Mouse (Mus musculus) limb, embryonic 10.5 days (tissue): ENCODE results near the gene Hapln2. TPM values are rescaled to one million over a fixed set of nuclear protein-coding genes. Genes with fewer than 3 reads are reported as not detected.

Source experiments
- DNase-seq: peaks from one replicate; pipeline ENCODE4 v3.0.0-alpha.2; 2017; ENCODE audit warnings: low spot score
- H3K27ac ChIP-seq: fragments of 300-500 bp; sonication (generic); 2 replicates; pipeline ENCODE4 v1.5.1; 2016; ENCODE audit warnings: mild to moderate bottlenecking
- H3K27me3 ChIP-seq: fragments of 300-500 bp; sonication (generic); 2 replicates; pipeline ENCODE4 v1.6.1; 2016; ENCODE audit warnings: low read depth, mild to moderate bottlenecking; ENCODE audit not compliant: poor library complexity, severe bottlenecking
- H3K36me3 ChIP-seq: fragments of 300-500 bp; sonication (generic); 2 replicates; pipeline ENCODE4 v1.6.1; 2016; ENCODE audit warnings: mild to moderate bottlenecking, moderate library complexity
- H3K4me1 ChIP-seq: fragments of 300-500 bp; sonication (generic); 2 replicates; pipeline ENCODE4 v1.6.1; 2016
- H3K4me3 ChIP-seq: fragments of 300-500 bp; sonication (generic); 2 replicates; pipeline ENCODE4 v1.5.1; 2016; ENCODE audit warnings: mild to moderate bottlenecking, moderate library complexity
- H3K9me3 ChIP-seq: fragments of 300-500 bp; sonication (generic); replicated peaks from 2 replicates; pipeline ENCODE4 v1.6.1; 2016; ENCODE audit warnings: mild to moderate bottlenecking
- WGBS: fragments of 180-500 bp; shearing (Covaris S2); methylation state at CpG from one replicate; pipeline ENCODE4 v1.1.7; 2016; 5-methylcytosine and 5-hydroxymethylcytosine counted together
- polyA plus RNA-seq: library from polyadenylated mRNA; unstranded; fragments of >200 nt; fragmentation: Nextera tagmentation; extraction: Ambion mirVana; gene quantifications from 2 replicates; pipeline ENCODE4 v1.2.1, GENCODE M21; 2016

The Hapln2 gene
- polyA plus RNA-seq, 1 experiment from 2014 or later, result not detected

DNA sequence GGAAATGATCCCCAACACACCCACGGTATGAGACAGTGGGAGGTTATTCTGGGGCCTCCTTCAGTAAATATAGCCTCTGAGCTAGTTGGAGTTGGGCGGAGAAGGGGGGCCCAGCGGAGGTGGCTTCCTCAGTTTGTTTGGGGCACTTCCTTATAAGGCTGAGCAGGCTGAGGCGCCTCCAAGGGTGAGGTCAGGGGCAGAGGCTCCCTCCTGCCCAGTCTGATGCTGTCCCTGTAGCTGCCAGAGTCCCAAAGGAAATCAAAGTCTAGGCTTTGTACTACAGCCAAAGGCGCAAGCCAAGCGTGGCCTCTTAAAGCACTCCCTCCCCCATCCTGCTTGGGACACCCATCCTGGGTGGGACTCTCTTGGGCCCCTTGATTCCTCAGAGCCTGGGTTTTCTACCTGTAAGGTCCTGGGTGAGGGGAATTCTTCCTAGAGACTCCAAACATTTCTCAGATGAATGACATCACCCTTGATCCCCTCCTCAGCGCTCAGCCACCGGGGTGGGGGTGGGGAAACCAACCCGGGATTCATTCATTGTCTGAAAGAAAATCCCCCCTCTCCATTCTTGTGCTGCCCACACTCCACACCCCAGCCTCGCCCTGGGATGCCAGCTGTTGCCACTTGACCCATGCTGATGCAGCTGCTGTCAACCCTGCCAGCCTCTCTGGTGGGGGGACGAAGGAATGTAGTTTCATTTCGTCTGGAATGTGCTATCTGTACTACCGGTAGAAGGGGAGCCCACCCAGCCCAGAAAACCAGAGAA lies 44.4 kb downstream of the Hapln2 start:
- peak overlapping the region; percentile 28; the same call in 1 of the 2 replicates for H3K4me3 ChIP-seq
- H3K36me3 ChIP-seq, result peaks cover 4% of the 10 kb centered on the region; the same call in 1 of the 2 replicates
- 6% methylated on average over 13 of the region's 13 CpGs for WGBS
- peak overlapping the region; percentile 80 for H3K27ac ChIP-seq
- no peaks in the 10 kb centered on the region for H3K9me3 ChIP-seq
- no peak for DNase-seq
- H3K4me1 ChIP-seq, result peaks cover 74% of the 10 kb centered on the region
- H3K27me3 ChIP-seq, result peaks cover 24% of the 10 kb centered on the region

GRCm38 (mm10) chr3:87981894-87982835 lies 45.2 kb downstream of the Hapln2 start:
- Histone ChIP-seq H3K36me3 (peaks cover 4% of the 10 kb centered on the region; the same call in 1 of the 2 replicates), H3K9me3 (no peaks in the 10 kb centered on the region), H3K4me3 (no peak overlapping the region), H3K27ac (peak overlapping the region; percentile 80), H3K27me3 (peaks cover 22% of the 10 kb centered on the region), H3K4me1 (peaks cover 66% of the 10 kb centered on the region)
- 43% methylated on average over 12 of the region's 12 CpGs for WGBS
- DNase-seq, result no peak

- WGBS, result 87% methylated on average over 6 of the region's 6 CpGs
- peaks cover 57% of the 10 kb centered on the region for H3K4me1 ChIP-seq
- no peak for DNase-seq
- no peaks in the 10 kb centered on the region for H3K9me3 ChIP-seq
- H3K36me3 ChIP-seq, result peaks cover 11% of the 10 kb centered on the region
- H3K27me3 ChIP-seq, result peaks cover 20% of the 10 kb centered on the region
- peak overlapping the region; percentile 80; the same call in 1 of the 2 replicates for H3K27ac ChIP-seq
- H3K4me3 ChIP-seq, result no peak overlapping the region
These were observed 46.1 kb downstream of the Hapln2 start for GRCm38 (mm10) chr3:87981214-87981760.

- H3K27ac ChIP-seq, result no peak overlapping the region
- DNase-seq, result no peak
- H3K4me3 ChIP-seq, result no peak overlapping the region
- peaks cover 15% of the 10 kb centered on the region for H3K36me3 ChIP-seq
- peaks cover 14% of the 10 kb centered on the region for H3K27me3 ChIP-seq
- 59% methylated on average over 5 of the region's 5 CpGs for WGBS
- no peaks in the 10 kb centered on the region for H3K9me3 ChIP-seq
- H3K4me1 ChIP-seq, result peaks cover 51% of the 10 kb centered on the region
These were observed 46.7 kb downstream of the Hapln2 start for GRCm38 (mm10) chr3:87980728-87981127.

- H3K9me3 ChIP-seq, result no peaks in the 10 kb centered on the region
- H3K4me3 ChIP-seq, result no peak overlapping the region
- H3K36me3 ChIP-seq, result peaks cover 20% of the 10 kb centered on the region
- H3K27ac ChIP-seq, result no peak overlapping the region
- peaks cover 8% of the 10 kb centered on the region; the same call in 1 of the 2 replicates for H3K27me3 ChIP-seq
- H3K4me1 ChIP-seq, result peaks cover 46% of the 10 kb centered on the region
- DNase-seq, result no peak
- WGBS, result 46% methylated on average over 3 of the region's 3 CpGs
These were observed 47.3 kb downstream of the Hapln2 start for GRCm38 (mm10) chr3:87980085-87980484.

DNA sequence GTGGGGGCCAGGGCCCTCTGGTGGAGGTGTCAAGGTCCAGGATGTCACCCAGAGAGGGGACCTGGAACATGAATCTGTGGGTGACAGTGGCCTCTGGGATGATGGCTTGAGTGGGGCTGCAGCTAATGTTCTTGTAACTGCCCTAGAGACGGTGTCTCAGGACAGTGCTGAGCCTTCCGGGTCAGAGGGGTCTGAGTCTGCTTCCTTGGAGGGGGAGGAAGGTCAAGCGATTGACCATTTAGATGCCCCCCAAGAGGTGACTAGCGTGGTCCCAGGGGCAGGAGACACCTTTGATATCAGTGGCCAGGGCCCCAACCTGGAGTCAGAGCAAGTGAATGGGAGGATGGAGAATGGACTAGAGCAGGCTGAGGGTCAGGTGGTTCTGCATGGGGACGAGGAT lies 47.9 kb downstream of the Hapln2 start:
- peaks cover 20% of the 10 kb centered on the region for H3K36me3 ChIP-seq
- H3K9me3 ChIP-seq, result no peaks in the 10 kb centered on the region
- DNase-seq, result no peak
- 0 out of 2 replicates have a peak, but pooled peaks cover 7% of the 10 kb centered on the region for H3K27me3 ChIP-seq
- 85% methylated on average over 5 of the region's 5 CpGs for WGBS
- H3K4me1 ChIP-seq, result peaks cover 48% of the 10 kb centered on the region
- H3K27ac ChIP-seq, result no peak overlapping the region
- no peak overlapping the region for H3K4me3 ChIP-seq

- Histone ChIP-seq H3K27ac (peak overlapping the region; percentile 53), H3K9me3 (no peaks in the 10 kb centered on the region), H3K4me3 (peak overlapping the region; percentile 21), H3K4me1 (peaks cover 48% of the 10 kb centered on the region), H3K27me3 (peaks cover 40% of the 10 kb centered on the region), H3K36me3 (peaks cover 20% of the 10 kb centered on the region)
- 16% methylated on average over 12 of the region's 12 CpGs for WGBS
- DNase-seq, result no peak
These were observed 52.9 kb downstream of the Hapln2 start for GRCm38 (mm10) chr3:87974381-87974987.

DNA sequence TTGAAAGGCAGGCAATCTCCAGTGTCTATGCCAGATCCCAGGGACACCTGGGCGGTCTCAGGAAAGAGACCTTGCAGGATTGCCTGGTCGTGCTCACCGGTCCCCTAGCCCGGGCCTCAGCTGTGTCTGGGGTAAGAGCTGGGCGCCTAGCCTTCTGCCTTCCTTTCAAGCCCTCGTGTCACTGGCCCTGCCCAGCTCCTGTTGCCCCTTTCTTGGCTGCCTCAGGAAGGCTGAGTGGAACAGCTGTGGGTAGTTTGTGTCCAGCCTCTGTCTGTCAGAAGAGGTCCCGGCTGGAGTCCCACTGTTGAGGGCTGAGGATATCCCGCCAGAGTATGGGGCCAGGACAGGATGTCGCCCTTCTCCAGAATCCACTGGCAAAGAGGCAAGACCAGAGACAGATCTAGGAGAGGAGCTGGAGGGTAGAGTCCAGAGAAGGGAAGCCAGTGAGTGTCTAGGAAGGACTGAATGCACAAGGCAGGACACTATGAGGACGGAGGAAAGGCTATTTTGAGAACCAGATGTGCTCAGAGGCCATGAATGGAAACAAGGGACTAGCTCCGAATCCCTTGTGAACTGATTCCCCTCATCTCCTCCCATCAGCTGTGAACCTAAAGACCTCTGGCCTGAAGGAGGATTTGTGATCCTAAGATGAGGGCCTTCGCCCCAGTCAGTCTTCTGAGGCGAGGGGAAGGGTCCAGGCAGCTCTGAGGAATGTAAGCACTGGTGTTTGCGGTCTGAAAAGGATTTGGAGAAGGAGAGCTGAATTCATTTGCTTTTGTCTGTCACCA lies 53.6 kb downstream of the Hapln2 start:
- 27% methylated on average over 14 of the region's 14 CpGs for WGBS
- Histone ChIP-seq H3K27ac (peak overlapping the region; percentile 53), H3K9me3 (no peaks in the 10 kb centered on the region), H3K27me3 (peaks cover 40% of the 10 kb centered on the region), H3K36me3 (peaks cover 20% of the 10 kb centered on the region), H3K4me1 (peaks cover 48% of the 10 kb centered on the region), H3K4me3 (peak overlapping the region; percentile 21)
- DNase-seq, result no peak

GRCm38 (mm10) chr3:87972776-87973175 lies 54.6 kb downstream of the Hapln2 start:
- DNase-seq, result no peak
- H3K9me3 ChIP-seq, result no peaks in the 10 kb centered on the region
- 25% methylated on average over 5 of the region's 5 CpGs for WGBS
- H3K4me1 ChIP-seq, result peaks cover 48% of the 10 kb centered on the region
- peaks cover 17% of the 10 kb centered on the region for H3K36me3 ChIP-seq
- H3K27ac ChIP-seq, result 0 out of 2 replicates have a peak overlapping the region, but pooled peaks have one; percentile 86
- peak overlapping the region; percentile 59 for H3K4me3 ChIP-seq
- H3K27me3 ChIP-seq, result peaks cover 40% of the 10 kb centered on the region

DNA sequence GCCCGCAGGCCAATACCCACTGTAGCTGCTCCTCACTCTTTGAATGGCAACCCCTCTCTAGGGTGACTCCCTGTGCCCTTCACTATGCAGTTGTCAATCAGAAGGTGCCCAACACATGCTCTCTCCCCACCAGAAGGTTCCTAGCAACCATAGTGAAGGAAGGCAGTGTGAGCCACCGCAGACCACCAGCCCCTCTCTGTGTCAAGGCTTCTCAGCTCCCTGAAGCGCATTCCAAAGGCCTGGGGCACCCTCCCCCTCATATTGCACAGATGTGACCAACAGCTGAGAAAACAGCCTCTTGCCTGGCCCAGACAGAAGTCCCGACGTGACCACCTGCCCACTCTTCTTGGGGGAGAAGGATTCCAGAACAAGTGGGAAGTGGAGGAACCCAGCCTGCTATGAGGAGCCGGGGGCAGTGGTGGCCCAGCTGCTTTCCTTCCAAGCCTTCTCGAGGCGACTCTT lies 55.1 kb downstream of the Hapln2 start:
- Histone ChIP-seq H3K36me3 (peaks cover 17% of the 10 kb centered on the region), H3K27ac (peak overlapping the region; percentile 86; the same call in 1 of the 2 replicates), H3K4me1 (peaks cover 48% of the 10 kb centered on the region), H3K4me3 (peak overlapping the region; percentile 59), H3K27me3 (peaks cover 40% of the 10 kb centered on the region), H3K9me3 (no peaks in the 10 kb centered on the region)
- 3% methylated on average over 8 of the region's 8 CpGs for WGBS
- peak; percentile 52 for DNase-seq
